Mouse (Mus musculus): ENCODE data around the gene Tmem189.
A peak's percentile ranks its signal among the peaks of the same experiment; 100 is the strongest.

Tmem189 gene

GRCm38 (mm10) chr2:167689501-167690218 is at the start of gene Tmem189:
Tmem189 (minus strand) TSS chr2:167689822.
- peak; percentile 49 to 65 for DNase-seq (ENCODE audit: low read depth in 2 of 2, low spot score in 2 of 2)

GRCm38 (mm10) chr2:167739030-167739429 is 49.4 kb upstream of the Tmem189 start:
- no peak for DNase-seq (ENCODE audit: low read depth in 2 of 2, low spot score in 2 of 2)

- no peak for DNase-seq (ENCODE audit: low read depth in 2 of 2, low spot score in 2 of 2)
These were observed 45.2 kb upstream of the Tmem189 start for GRCm38 (mm10) chr2:167734861-167735260.

GRCm38 (mm10) chr2:167731149-167731548 is 41.5 kb upstream of the Tmem189 start:
- DNase-seq (ENCODE audit: low read depth in 2 of 2, low spot score in 2 of 2) = no peak

- no peak for DNase-seq (ENCODE audit: low read depth in 2 of 2, low spot score in 2 of 2)
These were observed 40.4 kb upstream of the Tmem189 start for GRCm38 (mm10) chr2:167730036-167730435.

GRCm38 (mm10) chr2:167727161-167727560 is 37.5 kb upstream of the Tmem189 start:
- DNase-seq (ENCODE audit: low read depth in 2 of 2, low spot score in 2 of 2) = no peak

- DNase-seq (ENCODE audit: low read depth in 2 of 2, low spot score in 2 of 2) = no peak
These were observed 36.3 kb upstream of the Tmem189 start for GRCm38 (mm10) chr2:167725879-167726278.

GRCm38 (mm10) chr2:167723589-167724206 is 34.1 kb upstream of the Tmem189 start:
- DNase-seq (ENCODE audit: low read depth in 2 of 2, low spot score in 2 of 2) = peak in 1 of 2 experiments; percentile 15

- DNase-seq (ENCODE audit: low read depth in 2 of 2, low spot score in 2 of 2) = no peak
These were observed 32.9 kb upstream of the Tmem189 start for GRCm38 (mm10) chr2:167722538-167722937.

GRCm38 (mm10) chr2:167721159-167721882 is 31.7 kb upstream of the Tmem189 start:
- no peak for DNase-seq (ENCODE audit: low read depth in 2 of 2, low spot score in 2 of 2)

- DNase-seq (ENCODE audit: low read depth in 2 of 2, low spot score in 2 of 2) = no peak
These were observed 29.9 kb upstream of the Tmem189 start for GRCm38 (mm10) chr2:167719520-167719919.

GRCm38 (mm10) chr2:167717208-167717607 is 27.6 kb upstream of the Tmem189 start:
- no peak for DNase-seq (ENCODE audit: low read depth in 2 of 2, low spot score in 2 of 2)

- DNase-seq (ENCODE audit: low read depth in 2 of 2, low spot score in 2 of 2) = no peak
These were observed 25.4 kb upstream of the Tmem189 start for GRCm38 (mm10) chr2:167715008-167715407.

- DNase-seq (ENCODE audit: low read depth in 2 of 2, low spot score in 2 of 2) = no peak
These were observed 24.7 kb upstream of the Tmem189 start for GRCm38 (mm10) chr2:167714298-167714697.

GRCm38 (mm10) chr2:167712872-167713821 is 23.5 kb upstream of the Tmem189 start:
- peak; percentile 26 to 54 for DNase-seq (ENCODE audit: low read depth in 2 of 2, low spot score in 2 of 2)

- no peak for DNase-seq (ENCODE audit: low read depth in 2 of 2, low spot score in 2 of 2)
These were observed 21.0 kb upstream of the Tmem189 start for GRCm38 (mm10) chr2:167710574-167710973.

- DNase-seq (ENCODE audit: low read depth in 2 of 2, low spot score in 2 of 2) = no peak
These were observed 20.3 kb upstream of the Tmem189 start for GRCm38 (mm10) chr2:167709969-167710368.

GRCm38 (mm10) chr2:167708373-167708772 is 18.8 kb upstream of the Tmem189 start:
- no peak for DNase-seq (ENCODE audit: low read depth in 2 of 2, low spot score in 2 of 2)

- DNase-seq (ENCODE audit: low read depth in 2 of 2, low spot score in 2 of 2) = no peak
These were observed 16.7 kb upstream of the Tmem189 start for GRCm38 (mm10) chr2:167706183-167706939.

- DNase-seq (ENCODE audit: low read depth in 2 of 2, low spot score in 2 of 2) = no peak
These were observed 14.8 kb upstream of the Tmem189 start for GRCm38 (mm10) chr2:167704409-167704808.

Measured in CD8-positive naive resting alpha-beta T cell, adult 2 months (primary cell).